Mouse (Mus musculus): ENCODE measurements around the gene Gpr162. TPM values are rescaled to one million over a fixed set of nuclear protein-coding genes. Genes with fewer than 3 reads are reported as not detected.

Gpr162 gene
- 0.01 TPM in 1 of 2 replicates, not detected in the other for polyA plus RNA-seq (2012)

DNA sequence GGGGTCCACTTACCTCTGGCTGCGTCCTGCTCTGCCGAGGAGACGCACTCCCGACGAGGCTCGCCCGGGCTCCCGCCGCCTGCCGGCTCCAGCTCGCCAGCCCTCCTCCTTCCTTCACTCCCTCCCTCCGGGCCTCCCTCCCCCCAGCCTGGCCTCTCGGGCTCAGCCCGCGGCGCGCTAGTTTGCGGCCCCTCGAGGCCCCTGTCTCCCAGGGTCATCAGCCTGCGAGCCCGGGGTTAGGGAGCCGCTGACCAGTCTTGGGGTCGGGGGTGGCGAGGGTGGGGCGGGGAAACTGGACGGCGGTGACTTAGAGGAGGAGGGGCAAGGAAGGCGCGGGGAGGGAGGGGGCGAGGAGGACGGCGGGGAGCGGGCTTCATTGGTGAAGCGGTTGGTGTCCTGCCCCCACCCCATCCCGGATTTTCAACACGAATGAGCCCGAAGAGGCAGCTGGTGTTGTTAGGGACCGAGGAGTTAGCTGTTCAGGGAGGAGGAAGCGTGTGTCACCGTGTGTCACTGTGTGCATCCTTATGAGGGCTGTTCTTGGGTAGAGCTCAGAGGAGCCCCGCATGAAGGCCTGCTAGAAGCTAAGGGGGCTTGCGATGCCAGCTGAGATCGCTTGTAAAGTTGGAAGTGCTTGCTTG lies at the start of gene Gpr162:
TSS of gene Gpr162 (minus strand) at position 326 of the 641 bp plus-strand sequence.
- no peak within 1 kb of the TSS for H3K4me3 ChIP-seq (replicated peaks)
- no peaks in the 10 kb centered on the region for H3K36me3 ChIP-seq (ENCODE audit: control insufficient read depth)
- peaks cover 73% of the 10 kb centered on the region for H3K27me3 ChIP-seq (ENCODE audit: control insufficient read depth)
- no peak for TF ChIP-seq GATA1 (IDR thresholded peaks at IDR 0.05; ENCODE audit: low read length)
- no peak for TF ChIP-seq TAL1 (IDR thresholded peaks at IDR 0.05; ENCODE audit: low read length)
- no peaks in the 10 kb centered on the region for H3K9me3 ChIP-seq (ENCODE audit: control insufficient read depth, low read length)
- H3K4me1 ChIP-seq (ENCODE audit: control insufficient read depth) = 0 out of 2 replicates have a peak, but pooled peaks cover 2% of the 10 kb centered on the region

DNA sequence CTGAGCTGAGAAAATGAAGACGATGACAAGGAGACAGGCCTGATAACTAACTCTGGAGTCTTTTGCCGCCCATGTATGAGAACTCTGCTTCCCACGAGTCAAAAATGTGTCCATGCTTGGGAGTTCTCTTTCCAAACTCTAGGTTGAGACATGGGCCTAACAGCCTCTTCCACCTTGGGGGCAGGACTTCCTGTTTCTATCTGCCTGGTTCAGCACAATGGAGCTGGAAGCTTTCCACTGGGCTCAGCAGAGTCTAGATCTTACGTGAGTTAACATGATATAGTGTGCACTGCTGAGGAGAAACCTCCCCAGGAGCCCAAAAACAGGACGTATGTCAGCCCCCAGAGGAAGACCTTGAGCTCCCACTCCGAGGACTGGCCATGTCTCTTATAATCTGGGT lies 49.4 kb upstream of the Gpr162 start:
- TF ChIP-seq TAL1 (IDR thresholded peaks at IDR 0.05; ENCODE audit: low read length) (no peak), GATA1 (IDR thresholded peaks at IDR 0.05; ENCODE audit: low read length) (no peak)

DNA sequence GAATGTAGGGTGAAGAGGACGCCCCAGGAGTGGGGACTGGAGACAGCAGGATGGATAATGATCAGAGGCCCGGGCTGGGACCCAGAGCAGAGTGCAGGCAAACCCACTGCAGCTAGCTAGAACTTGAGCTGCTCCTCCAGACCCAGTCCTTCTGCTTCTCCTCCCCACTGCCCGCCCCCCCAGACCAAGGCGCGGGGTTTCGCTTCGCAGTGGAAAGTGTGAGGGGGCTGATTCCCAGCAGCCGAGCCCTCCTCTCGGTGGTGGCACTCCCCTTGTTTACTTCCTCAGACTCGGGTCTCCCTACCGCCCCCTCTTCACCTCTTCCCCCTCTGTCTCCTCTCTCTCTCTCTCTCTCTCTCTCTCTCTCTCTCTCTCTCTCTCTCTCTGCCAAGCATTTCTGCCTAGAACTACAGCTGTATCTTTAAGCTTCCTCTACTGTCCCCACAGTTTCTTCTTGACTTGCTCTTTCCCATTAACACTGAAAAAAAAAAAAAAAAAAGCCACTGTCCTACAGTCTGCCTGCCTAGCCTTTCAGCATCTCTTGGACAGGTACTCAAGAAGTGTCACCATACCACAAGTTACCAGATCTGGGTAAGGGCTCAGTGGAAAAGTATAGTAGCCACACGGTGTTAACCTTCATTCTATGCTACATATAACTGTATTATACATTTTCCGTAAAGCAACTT lies 47.9 kb upstream of the Gpr162 start, which contains the start of gene Lag3:
TSS of gene Lag3 (minus strand) at position 173 of the 686 bp plus-strand sequence.
- H3K9me3 ChIP-seq (ENCODE audit: control insufficient read depth, low read length) = peaks cover 3% of the 10 kb centered on the region; the same call in 1 of the 2 replicates
- peaks cover 82% of the 10 kb centered on the region for H3K27me3 ChIP-seq (ENCODE audit: control insufficient read depth)
- H3K4me3 ChIP-seq (replicated peaks) = no peak within 1 kb of the TSS
- H3K4me1 ChIP-seq (ENCODE audit: control insufficient read depth) = peaks cover 5% of the 10 kb centered on the region
- no peak for TF ChIP-seq GATA1 (IDR thresholded peaks at IDR 0.05; ENCODE audit: low read length)
- H3K36me3 ChIP-seq (ENCODE audit: control insufficient read depth) = peaks cover 2% of the 10 kb centered on the region; the same call in 1 of the 2 replicates

More for the DNA sequence above, 49.4 kb upstream of the Gpr162 start:
- peaks cover 96% of the 10 kb centered on the region for H3K27me3 ChIP-seq (ENCODE audit: control insufficient read depth)
- H3K4me3 ChIP-seq (replicated peaks) = no peak overlapping the region
- peaks cover 18% of the 10 kb centered on the region for H3K4me1 ChIP-seq (ENCODE audit: control insufficient read depth)
- H3K36me3 ChIP-seq (ENCODE audit: control insufficient read depth) = peaks cover 2% of the 10 kb centered on the region; the same call in 1 of the 2 replicates
- H3K9me3 ChIP-seq (ENCODE audit: control insufficient read depth, low read length) = peaks cover 7% of the 10 kb centered on the region; the same call in 1 of the 2 replicates

DNA sequence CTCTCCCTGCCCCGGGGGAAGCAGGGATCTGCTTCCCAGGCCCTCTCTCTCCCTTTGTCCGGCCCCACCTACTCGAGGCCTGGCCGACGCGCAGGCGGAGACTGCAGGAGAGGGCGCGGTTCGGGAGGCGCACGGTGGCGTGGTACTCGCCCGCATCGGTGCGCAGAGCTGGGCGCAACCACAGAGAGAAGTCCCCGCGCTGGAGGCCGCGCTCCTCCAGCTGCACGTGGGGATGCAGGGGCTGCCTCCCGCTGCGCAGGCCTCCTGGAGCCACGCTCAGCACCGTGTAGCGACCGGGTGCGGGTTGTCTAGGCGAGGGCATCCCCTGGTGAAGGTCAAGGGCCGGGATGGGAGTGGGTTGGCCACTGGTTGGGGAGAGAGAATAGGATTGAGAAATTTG lies 46.2 kb upstream of the Gpr162 start:
- peaks cover 2% of the 10 kb centered on the region; the same call in 1 of the 2 replicates for H3K36me3 ChIP-seq (ENCODE audit: control insufficient read depth)
- peaks cover 2% of the 10 kb centered on the region for H3K4me1 ChIP-seq (ENCODE audit: control insufficient read depth)
- TF ChIP-seq GATA1 (IDR thresholded peaks at IDR 0.05; ENCODE audit: low read length) (no peak), TAL1 (IDR thresholded peaks at IDR 0.05; ENCODE audit: low read length) (no peak)
- no peaks in the 10 kb centered on the region for H3K9me3 ChIP-seq (ENCODE audit: control insufficient read depth, low read length)
- no peak overlapping the region for H3K4me3 ChIP-seq (replicated peaks)
- peaks cover 70% of the 10 kb centered on the region for H3K27me3 ChIP-seq (ENCODE audit: control insufficient read depth)

GRCm38 (mm10) chr6:124907767-124908166 lies 44.0 kb upstream of the Gpr162 start:
- H3K9me3 ChIP-seq (ENCODE audit: control insufficient read depth, low read length) = no peaks in the 10 kb centered on the region
- H3K27me3 ChIP-seq (ENCODE audit: control insufficient read depth) = peaks cover 55% of the 10 kb centered on the region
- TF ChIP-seq GATA1 (IDR thresholded peaks at IDR 0.05; ENCODE audit: low read length) (no peak), TAL1 (IDR thresholded peaks at IDR 0.05; ENCODE audit: low read length) (no peak)
- no peak overlapping the region for H3K4me3 ChIP-seq (replicated peaks)
- peaks cover 17% of the 10 kb centered on the region for H3K4me1 ChIP-seq (ENCODE audit: control insufficient read depth)
- no peaks in the 10 kb centered on the region for H3K36me3 ChIP-seq (ENCODE audit: control insufficient read depth)

DNA sequence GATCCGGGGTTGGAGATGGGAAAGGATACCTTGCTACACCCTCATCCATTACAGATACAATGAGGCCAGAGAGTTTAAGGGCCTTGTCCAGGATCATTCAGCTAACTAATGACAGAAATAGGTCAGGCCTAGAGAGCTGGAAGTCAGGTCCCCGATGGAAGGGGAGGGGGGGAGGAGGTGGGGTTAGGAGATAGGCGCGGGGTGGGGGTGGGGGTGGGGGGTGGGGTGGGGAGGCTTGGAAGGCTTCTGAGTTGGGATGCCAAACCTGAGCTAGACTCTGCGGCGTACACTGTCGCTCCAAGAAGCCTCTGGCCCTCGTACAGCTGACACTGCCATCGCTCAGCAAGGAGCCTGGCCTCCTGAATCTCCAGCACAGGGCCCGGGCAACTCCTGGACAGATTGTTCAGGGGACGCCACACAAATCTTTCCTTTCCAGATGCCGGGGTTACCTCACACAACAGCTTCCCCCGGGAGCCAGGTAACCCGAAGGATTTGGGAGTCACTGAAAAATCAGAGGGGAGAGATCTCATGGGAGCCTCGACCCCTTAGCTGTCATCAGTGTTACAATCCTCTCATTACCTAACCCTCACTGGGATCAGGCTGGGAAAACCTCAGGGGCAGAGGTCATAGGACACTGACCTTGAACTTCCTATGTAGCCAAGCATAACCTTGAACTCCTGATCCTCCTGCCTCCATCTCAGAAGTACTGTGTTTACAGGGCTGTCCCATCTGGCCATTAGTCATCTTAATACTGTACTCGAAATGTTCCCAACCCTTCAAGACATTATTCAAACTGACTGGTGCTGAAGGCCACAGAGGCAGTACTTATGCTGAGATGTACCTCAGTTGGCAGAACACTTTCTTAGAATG lies 41.4 kb upstream of the Gpr162 start:
- H3K27me3 ChIP-seq (ENCODE audit: control insufficient read depth) = peaks cover 34% of the 10 kb centered on the region
- H3K36me3 ChIP-seq (ENCODE audit: control insufficient read depth) = no peaks in the 10 kb centered on the region
- no peak overlapping the region for H3K4me3 ChIP-seq (replicated peaks)
- no peaks in the 10 kb centered on the region for H3K9me3 ChIP-seq (ENCODE audit: control insufficient read depth, low read length)
- TF ChIP-seq GATA1 (IDR thresholded peaks at IDR 0.05; ENCODE audit: low read length) = no peak
- TF ChIP-seq TAL1 (IDR thresholded peaks at IDR 0.05; ENCODE audit: low read length) = no peak
- peaks cover 17% of the 10 kb centered on the region for H3K4me1 ChIP-seq (ENCODE audit: control insufficient read depth)

DNA sequence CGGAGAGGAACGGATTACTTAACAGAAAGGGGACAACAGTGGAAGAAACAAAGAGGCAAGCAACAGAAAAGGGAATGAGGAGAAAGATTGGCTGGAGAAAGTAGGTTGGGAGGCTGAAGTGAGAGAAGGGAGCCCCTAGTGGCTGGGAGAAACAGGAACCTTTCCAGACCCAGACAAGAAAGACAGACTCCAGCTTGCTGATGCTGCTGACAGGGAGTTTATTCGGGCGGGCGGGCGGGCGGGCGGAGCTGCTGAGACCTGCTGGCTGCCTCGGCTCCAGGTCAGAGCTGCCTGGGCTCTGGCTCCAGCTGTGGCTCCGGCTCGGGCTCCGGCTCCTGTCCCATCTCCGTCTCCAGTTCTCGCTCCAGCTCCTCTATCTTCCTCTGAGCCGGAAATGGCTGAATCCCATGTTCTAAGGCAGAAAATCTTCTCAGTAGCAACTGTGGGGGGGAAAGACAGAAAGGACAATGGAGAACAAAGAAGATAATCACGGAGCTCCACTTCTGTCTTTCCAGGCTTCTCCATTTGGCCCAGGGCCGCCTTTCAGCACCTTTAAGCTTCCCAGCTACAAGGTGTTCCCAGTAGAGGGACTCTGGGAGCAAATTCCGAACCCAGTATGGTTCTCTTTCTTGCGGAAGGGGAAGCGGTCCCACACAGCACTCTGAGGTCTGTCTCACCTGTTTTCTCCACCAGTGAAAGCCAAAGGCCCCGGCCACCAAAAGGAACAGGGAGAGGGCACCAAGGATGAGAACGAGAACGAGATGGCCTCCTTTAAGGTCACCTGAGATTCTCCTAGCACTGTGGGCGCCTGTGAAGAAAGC lies 40.6 kb upstream of the Gpr162 start:
- no peaks in the 10 kb centered on the region for H3K36me3 ChIP-seq (ENCODE audit: control insufficient read depth)
- peaks cover 15% of the 10 kb centered on the region for H3K4me1 ChIP-seq (ENCODE audit: control insufficient read depth)
- peaks cover 25% of the 10 kb centered on the region for H3K27me3 ChIP-seq (ENCODE audit: control insufficient read depth)
- peak overlapping the region; percentile 63 for H3K4me3 ChIP-seq (replicated peaks)
- TF ChIP-seq GATA1 (IDR thresholded peaks at IDR 0.05; ENCODE audit: low read length) (no peak), TAL1 (IDR thresholded peaks at IDR 0.05; ENCODE audit: low read length) (no peak)
- H3K9me3 ChIP-seq (ENCODE audit: control insufficient read depth, low read length) = no peaks in the 10 kb centered on the region

- no peaks in the 10 kb centered on the region for H3K36me3 ChIP-seq (ENCODE audit: control insufficient read depth)
- H3K9me3 ChIP-seq (ENCODE audit: control insufficient read depth, low read length) = no peaks in the 10 kb centered on the region
- H3K4me1 ChIP-seq (ENCODE audit: control insufficient read depth) = peaks cover 15% of the 10 kb centered on the region
- H3K27me3 ChIP-seq (ENCODE audit: control insufficient read depth) = peaks cover 19% of the 10 kb centered on the region
- TF ChIP-seq GATA1 (IDR thresholded peaks at IDR 0.05; ENCODE audit: low read length) = no peak
- no peak for TF ChIP-seq TAL1 (IDR thresholded peaks at IDR 0.05; ENCODE audit: low read length)
- H3K4me3 ChIP-seq (replicated peaks) = peak overlapping the region; percentile 63
These were observed 39.9 kb upstream of the Gpr162 start for GRCm38 (mm10) chr6:124903580-124904151.
